Mouse (Mus musculus) bone marrow, adult 2 months (tissue): ENCODE results near the gene Ski. TPM values are rescaled to one million over a fixed set of nuclear protein-coding genes. Genes with fewer than 3 reads are reported as not detected.
A peak's percentile ranks its signal among the peaks of the same experiment; 100 is the strongest.

Source experiments
- H3K27ac ChIP-seq: fragments of 200-500 bp; 2 replicates; pipeline ENCODE4 v1.5.1; 2012; ENCODE audit warnings: low read depth, mild to moderate bottlenecking, control low read depth, inconsistent platforms, low read length; ENCODE audit not compliant: control insufficient read depth, poor library complexity, insufficient read depth
- H3K4me1 ChIP-seq: fragments of 200-500 bp; 2 replicates; pipeline ENCODE4 v1.6.1; 2011; ENCODE audit warnings: low read length; ENCODE audit not compliant: control insufficient read depth, insufficient read depth
- H3K4me3 ChIP-seq: fragments of 200-500 bp; replicated peaks from 2 replicates; pipeline ENCODE3; 2011; ENCODE audit warnings: mild to moderate bottlenecking, low read depth, low read length, control low read depth; ENCODE audit not compliant: control insufficient read depth
- CTCF ChIP-seq: fragments of 200-500 bp; IDR thresholded peaks from 2 replicates; pipeline ENCODE4 v1.5.1; 2011; ENCODE audit warnings: low read length, control low read depth; ENCODE audit not compliant: control insufficient read depth, insufficient read depth
- POLR2A ChIP-seq: fragments of 200-500 bp; IDR thresholded peaks from 2 replicates; pipeline ENCODE4 v1.6.1; 2011; ENCODE audit warnings: low read depth, mild to moderate bottlenecking, control low read depth, low read length, borderline replicate concordance; ENCODE audit not compliant: control insufficient read depth
- WGBS: fragments of 180-500 bp; shearing (Covaris S2); methylation state at CpG from one replicate; pipeline ENCODE4 v1.1.7; 2018; 5-methylcytosine and 5-hydroxymethylcytosine counted together
- polyA plus RNA-seq: library from polyadenylated mRNA; stranded (reverse); fragments of >200 nt; gene quantifications from 2 replicates; pipeline ENCODE4 v1.2.4, GENCODE M21; 2011; ENCODE audit warnings: low replicate concordance; ENCODE audit not compliant: missing spikeins, insufficient read depth, insufficient read length

Ski gene
- polyA plus RNA-seq, 1 experiment = 10.4 TPM

DNA sequence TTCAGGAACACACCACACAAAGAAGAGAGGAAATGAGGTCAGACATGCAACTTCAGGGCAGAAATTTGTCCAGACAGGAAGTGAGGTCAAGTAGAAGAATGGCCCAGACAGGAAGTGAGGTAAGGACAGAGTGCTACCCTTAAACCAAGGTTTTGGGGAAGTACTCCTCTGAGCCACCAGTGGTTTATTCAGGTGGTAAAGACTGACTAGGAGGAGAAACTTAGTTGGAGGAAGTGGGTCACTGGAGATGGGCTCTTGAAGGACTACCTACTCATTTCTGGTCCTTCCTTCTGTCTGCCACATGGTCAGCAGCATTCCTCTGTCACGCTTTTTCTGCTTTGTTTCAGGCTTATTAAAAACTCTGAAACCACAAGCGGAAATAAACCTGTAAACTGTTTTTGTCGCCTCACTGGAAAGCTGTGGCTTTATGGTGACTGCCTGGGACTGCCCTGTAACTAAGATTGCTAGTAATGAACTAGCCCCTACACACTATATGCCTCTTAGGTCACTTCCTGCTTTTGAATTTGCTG lies 21.5 kb downstream of the Ski start:
- H3K27ac ChIP-seq = peak overlapping the region; percentile 53; the same call in 1 of the 2 replicates
- no peak overlapping the region for H3K4me3 ChIP-seq
- H3K4me1 ChIP-seq = peaks cover 9% of the 10 kb centered on the region
- TF ChIP-seq POLR2A = no peak
- no peak for TF ChIP-seq CTCF
- WGBS = 8% methylated on average over 3 of the region's 3 CpGs

DNA sequence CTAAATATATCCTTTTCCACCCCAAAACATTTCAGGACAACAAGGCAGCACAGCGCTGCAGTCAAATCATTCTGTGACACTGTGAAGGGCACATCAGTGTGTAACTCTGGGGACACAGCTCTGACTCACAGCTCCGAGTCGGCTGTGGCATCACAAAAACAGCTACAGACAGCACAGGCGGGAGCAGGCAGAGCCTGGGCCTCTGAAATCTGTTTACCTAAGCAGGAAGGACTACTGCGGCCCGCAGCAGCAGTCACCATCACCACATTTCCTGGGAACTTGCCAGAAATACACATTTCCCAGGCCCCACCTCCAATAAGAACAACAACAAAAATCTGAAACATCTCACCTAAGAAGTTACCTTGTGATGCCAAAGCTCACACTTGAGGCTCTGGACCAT lies 24.7 kb downstream of the Ski start:
- H3K4me1 ChIP-seq = peaks cover 9% of the 10 kb centered on the region
- 37% methylated on average over 6 of the region's 6 CpGs for WGBS
- no peak overlapping the region for H3K27ac ChIP-seq
- TF ChIP-seq CTCF (no peak), POLR2A (no peak)
- no peak overlapping the region for H3K4me3 ChIP-seq

DNA sequence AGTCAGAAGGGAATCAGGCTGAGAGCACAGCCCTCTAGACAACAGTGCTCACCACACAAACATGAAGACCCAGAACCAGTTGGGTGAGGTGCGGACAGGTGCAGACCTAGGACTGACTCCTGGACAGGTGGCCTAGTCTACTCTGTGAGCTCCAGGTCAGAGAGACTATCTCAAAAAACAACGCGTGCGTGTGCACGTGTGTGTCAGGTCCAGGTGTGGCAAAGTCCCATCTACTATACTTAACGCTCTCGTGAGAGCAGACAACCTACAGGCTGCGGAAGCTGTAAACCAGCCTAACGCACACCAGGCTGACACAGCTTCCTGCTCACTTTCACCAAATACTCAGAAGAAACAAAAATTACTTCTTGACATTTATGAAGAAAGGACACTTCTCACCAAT lies 27.2 kb downstream of the Ski start:
- no peak for TF ChIP-seq POLR2A
- TF ChIP-seq CTCF = no peak
- WGBS = 86% methylated on average over 9 of the region's 9 CpGs
- no peaks in the 10 kb centered on the region; the same call in 1 of the 2 replicates for H3K4me1 ChIP-seq

DNA sequence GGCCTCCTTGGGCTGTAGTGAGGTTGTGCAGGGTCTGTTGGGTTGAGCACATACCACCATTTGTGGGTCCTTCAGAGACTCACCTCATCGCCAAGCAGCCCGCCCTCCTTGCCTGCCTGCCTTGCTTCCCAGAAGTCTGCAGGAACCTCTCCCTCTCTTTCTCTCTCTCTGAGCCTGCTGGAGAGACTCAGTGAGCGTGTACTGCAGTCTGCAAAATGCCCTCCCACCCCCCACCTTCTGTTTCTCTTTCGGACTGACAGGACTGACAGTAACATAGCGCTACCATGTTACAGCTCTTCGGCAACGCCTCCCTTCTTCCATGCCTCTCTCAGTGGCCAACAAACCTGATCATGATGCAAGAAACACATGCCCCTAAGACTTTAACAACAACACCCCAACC lies 32.1 kb downstream of the Ski start:
- Histone ChIP-seq H3K4me1 (peaks cover 3% of the 10 kb centered on the region; the same call in 1 of the 2 replicates), H3K27ac (no peak overlapping the region), H3K4me3 (no peak overlapping the region)
- no peak for TF ChIP-seq POLR2A
- no peak for TF ChIP-seq CTCF
- 85% methylated on average over 7 of the region's 7 CpGs for WGBS

More for the DNA sequence above, 27.2 kb downstream of the Ski start:
- H3K4me3 ChIP-seq = no peak overlapping the region
- H3K27ac ChIP-seq = no peak overlapping the region

DNA sequence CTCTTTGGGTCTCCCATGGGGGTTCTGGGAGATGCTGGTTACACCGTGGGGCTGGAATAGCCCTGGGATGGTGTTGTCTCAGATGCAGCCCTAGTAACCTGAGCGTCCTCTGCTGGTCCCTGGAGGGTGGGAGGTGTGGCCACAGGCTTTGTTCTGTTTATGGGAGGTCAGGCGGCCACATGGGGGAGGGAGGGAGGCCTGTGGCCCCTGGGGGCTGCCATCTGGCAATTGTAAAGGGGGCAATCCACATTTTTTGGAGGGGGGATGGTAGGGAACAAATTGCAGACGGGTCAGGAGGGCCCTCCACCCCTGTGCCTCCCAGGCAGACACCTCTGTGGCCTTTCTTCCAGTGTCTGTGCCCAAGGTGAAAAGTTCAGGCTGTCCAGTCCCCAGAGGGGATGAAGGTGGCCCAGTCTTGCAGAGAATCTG lies 32.7 kb downstream of the Ski start:
- no peak overlapping the region for H3K27ac ChIP-seq
- TF ChIP-seq CTCF = no peak
- no peak for TF ChIP-seq POLR2A
- H3K4me1 ChIP-seq = peaks cover 4% of the 10 kb centered on the region; the same call in 1 of the 2 replicates
- WGBS = 64% methylated on average over 4 of the region's 4 CpGs
- no peak overlapping the region for H3K4me3 ChIP-seq

DNA sequence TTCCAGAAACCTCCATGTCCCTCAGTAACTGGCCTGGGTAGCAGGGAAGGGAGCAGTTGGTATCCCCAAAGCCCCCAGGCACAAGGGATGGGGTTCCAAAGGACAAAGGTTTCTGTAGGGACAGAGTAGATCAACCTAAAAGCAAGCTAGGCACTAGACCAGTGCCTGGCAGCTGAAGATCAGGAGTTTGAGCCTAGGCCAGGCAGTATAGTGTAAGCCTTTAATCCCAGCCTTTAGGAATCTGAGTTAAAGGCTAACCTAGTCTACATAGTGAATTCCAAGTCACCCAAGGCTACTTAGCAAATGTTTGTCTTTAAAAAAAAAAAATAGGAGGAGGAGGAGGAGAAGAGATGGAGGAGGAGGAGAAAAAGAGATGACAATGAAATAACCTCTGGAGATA lies 33.6 kb downstream of the Ski start:
- H3K4me1 ChIP-seq = peaks cover 4% of the 10 kb centered on the region; the same call in 1 of the 2 replicates
- TF ChIP-seq CTCF (no peak), POLR2A (no peak)

DNA sequence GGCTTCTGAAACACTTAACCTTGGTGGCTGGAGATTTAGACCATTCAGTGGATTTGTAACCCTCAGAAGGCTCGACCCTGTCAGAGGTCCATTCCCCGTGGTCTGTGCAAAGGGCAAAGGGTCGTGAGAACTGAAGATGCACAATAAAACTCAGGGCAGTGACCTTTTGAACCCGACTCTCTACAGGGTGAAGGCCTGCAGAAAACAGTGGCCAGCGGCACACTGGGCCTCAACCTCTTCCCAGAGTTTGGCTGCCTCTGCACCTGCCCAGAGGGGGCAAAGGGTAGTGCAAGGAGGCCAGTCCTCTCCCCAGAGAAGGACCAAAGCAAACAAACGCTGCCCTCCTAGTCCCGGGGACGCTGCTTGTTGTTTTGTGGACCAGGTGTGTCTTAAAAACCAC lies 34.1 kb downstream of the Ski start:
- 72% methylated on average over 8 of the region's 8 CpGs for WGBS
- H3K4me1 ChIP-seq = peaks cover 4% of the 10 kb centered on the region; the same call in 1 of the 2 replicates
- TF ChIP-seq POLR2A (no peak), CTCF (no peak)

More for the DNA sequence above, 33.6 kb downstream of the Ski start:
- Histone ChIP-seq H3K27ac (no peak overlapping the region), H3K4me3 (no peak overlapping the region)

DNA sequence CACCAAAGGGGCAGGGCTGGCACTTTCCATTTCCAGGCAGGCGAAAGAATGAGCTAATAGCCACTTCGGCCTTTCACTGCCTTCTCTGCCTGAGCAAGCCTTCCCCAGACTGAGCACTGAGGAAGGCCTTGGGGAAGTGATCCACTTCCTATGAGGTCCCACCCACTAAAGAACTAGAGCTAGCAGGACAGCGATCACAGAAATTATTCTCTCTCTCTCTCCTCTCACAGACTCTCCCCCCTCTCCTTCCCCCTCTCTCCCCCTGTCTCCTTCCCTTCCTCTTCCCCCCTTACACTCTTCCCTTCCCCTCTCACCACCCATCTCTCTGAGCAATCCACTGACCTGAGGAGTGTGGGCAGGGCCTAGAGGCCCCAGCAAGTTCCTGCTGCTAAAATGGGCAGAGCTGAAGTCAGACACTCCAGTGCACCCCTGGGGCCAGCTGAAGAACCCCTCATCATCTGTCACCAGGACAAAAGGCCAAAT lies 35.2 kb downstream of the Ski start:
- no peak overlapping the region for H3K4me3 ChIP-seq
- 9% methylated on average over 3 of the region's 3 CpGs for WGBS
- H3K4me1 ChIP-seq = peaks cover 4% of the 10 kb centered on the region; the same call in 1 of the 2 replicates
- no peak for TF ChIP-seq POLR2A
- TF ChIP-seq CTCF = no peak
- peak overlapping the region; percentile 43 for H3K27ac ChIP-seq

More for the DNA sequence above, 34.1 kb downstream of the Ski start:
- no peak overlapping the region for H3K4me3 ChIP-seq
- no peak overlapping the region for H3K27ac ChIP-seq
